Mouse (Mus musculus) embryonic fibroblast, embryonic 13.5 days (primary cell): ENCODE measurements at regions not wholly inside any gene's neighbourhood (a gene's known extent, or its start where the extent isn't known, plus 50 kb on each side); places are given as distances from the start of the nearest gene placed in this dataset.

Source experiments
- CTCF ChIP-seq: IDR thresholded peaks from 2 replicates; pipeline ENCODE4 v1.5.1; 2011; ENCODE audit warnings: mild to moderate bottlenecking, control low read depth, low read length, moderate library complexity, borderline replicate concordance; ENCODE audit not compliant: insufficient read depth
- POLR2A ChIP-seq: IDR thresholded peaks from 2 replicates; pipeline ENCODE4 v1.6.1; 2011; ENCODE audit warnings: low read depth, mild to moderate bottlenecking, control low read depth, low read length, moderate library complexity

DNA sequence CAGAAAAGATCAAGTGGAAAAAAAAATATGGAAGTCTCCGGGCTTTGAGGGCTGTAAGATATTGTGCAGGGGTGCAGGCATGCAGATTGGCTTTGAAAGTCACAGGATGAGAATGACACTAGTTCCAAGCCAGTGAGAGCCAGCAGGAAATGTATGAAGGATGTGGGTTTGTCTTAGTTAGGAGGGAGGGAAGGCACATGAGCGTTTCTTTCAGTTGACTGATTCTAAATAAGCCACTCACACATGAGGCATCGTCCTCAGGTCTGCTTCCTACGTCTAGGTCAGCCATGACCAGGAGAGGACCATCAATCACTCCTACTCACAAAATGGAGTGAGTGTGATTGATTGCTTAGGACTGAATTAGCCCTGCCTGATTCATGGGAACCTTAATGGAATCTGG lies 1408.0 kb upstream of the Zeb2 start:
- TF ChIP-seq POLR2A (no peak), CTCF (no peak)
